Mouse (Mus musculus): ENCODE results near the gene Thy1. TPM values are rescaled to one million over a fixed set of nuclear protein-coding genes. Genes with fewer than 3 reads are reported as not detected.

The Thy1 gene
- polyA plus RNA-seq, 1 experiment from 2014 or later = 18.7 TPM

- H3K27ac ChIP-seq (ENCODE audit: low read depth, low read length) = no peak overlapping the region
- WGBS = 89% methylated on average over 4 of the region's 4 CpGs
- H3K9ac ChIP-seq (ENCODE audit: low read depth, low read length) = no peak overlapping the region
- no peaks in the 10 kb centered on the region for H3K4me1 ChIP-seq (ENCODE audit: control insufficient read depth, insufficient read depth, low read depth, low read length)
- H3K4me3 ChIP-seq (ENCODE audit: low read length) = no peak overlapping the region
- no peaks in the 10 kb centered on the region for H3K9me3 ChIP-seq (ENCODE audit: control insufficient read depth, low read length)
- no peak for ATAC-seq
- H3K36me3 ChIP-seq (ENCODE audit: control insufficient read depth, insufficient read depth, low read length) = no peaks in the 10 kb centered on the region
- H3K4me2 ChIP-seq (ENCODE audit: low read length) = no peak overlapping the region
- no peaks in the 10 kb centered on the region for H3K27me3 ChIP-seq (replicated peaks; ENCODE audit: control insufficient read depth, insufficient read depth, low read length)
Measured at GRCm38 (mm10) chr9:44030646-44031045, 12.5 kb upstream of the Thy1 start.

GRCm38 (mm10) chr9:44031079-44031478 is 12.1 kb upstream of the Thy1 start:
- no peak overlapping the region for H3K9ac ChIP-seq (ENCODE audit: low read depth, low read length)
- 89% methylated on average over 5 of the region's 5 CpGs for WGBS
- H3K27me3 ChIP-seq (replicated peaks; ENCODE audit: control insufficient read depth, insufficient read depth, low read length) = no peaks in the 10 kb centered on the region
- no peak for ATAC-seq
- no peak overlapping the region for H3K4me3 ChIP-seq (ENCODE audit: low read length)
- H3K4me1 ChIP-seq (ENCODE audit: control insufficient read depth, insufficient read depth, low read depth, low read length) = no peaks in the 10 kb centered on the region
- no peaks in the 10 kb centered on the region for H3K36me3 ChIP-seq (ENCODE audit: control insufficient read depth, insufficient read depth, low read length)
- no peak overlapping the region for H3K4me2 ChIP-seq (ENCODE audit: low read length)
- H3K27ac ChIP-seq (ENCODE audit: low read depth, low read length) = no peak overlapping the region
- no peaks in the 10 kb centered on the region for H3K9me3 ChIP-seq (ENCODE audit: control insufficient read depth, low read length)

GRCm38 (mm10) chr9:44031946-44032345 is 11.2 kb upstream of the Thy1 start:
- H3K27ac ChIP-seq (ENCODE audit: low read depth, low read length) = no peak overlapping the region
- H3K4me3 ChIP-seq (ENCODE audit: low read length) = no peak overlapping the region
- no peaks in the 10 kb centered on the region for H3K9me3 ChIP-seq (ENCODE audit: control insufficient read depth, low read length)
- 87% methylated on average over 4 of the region's 4 CpGs for WGBS
- ATAC-seq = no peak
- no peak overlapping the region for H3K9ac ChIP-seq (ENCODE audit: low read depth, low read length)
- no peaks in the 10 kb centered on the region for H3K36me3 ChIP-seq (ENCODE audit: control insufficient read depth, insufficient read depth, low read length)
- H3K27me3 ChIP-seq (replicated peaks; ENCODE audit: control insufficient read depth, insufficient read depth, low read length) = no peaks in the 10 kb centered on the region
- H3K4me1 ChIP-seq (ENCODE audit: control insufficient read depth, insufficient read depth, low read depth, low read length) = no peaks in the 10 kb centered on the region
- H3K4me2 ChIP-seq (ENCODE audit: low read length) = no peak overlapping the region

GRCm38 (mm10) chr9:44033317-44033716 is 9.9 kb upstream of the Thy1 start:
- Histone ChIP-seq H3K4me3 (ENCODE audit: low read length) (no peak overlapping the region), H3K27ac (ENCODE audit: low read depth, low read length) (no peak overlapping the region), H3K36me3 (ENCODE audit: control insufficient read depth, insufficient read depth, low read length) (no peaks in the 10 kb centered on the region), H3K4me1 (ENCODE audit: control insufficient read depth, insufficient read depth, low read depth, low read length) (no peaks in the 10 kb centered on the region), H3K27me3 (replicated peaks; ENCODE audit: control insufficient read depth, insufficient read depth, low read length) (no peaks in the 10 kb centered on the region), H3K9ac (ENCODE audit: low read depth, low read length) (no peak overlapping the region), H3K9me3 (ENCODE audit: control insufficient read depth, low read length) (no peaks in the 10 kb centered on the region), H3K4me2 (ENCODE audit: low read length) (no peak overlapping the region)
- WGBS = 90% methylated on average over 5 of the region's 5 CpGs
- ATAC-seq = no peak

GRCm38 (mm10) chr9:44033957-44034727 is 9.0 kb upstream of the Thy1 start:
- Histone ChIP-seq H3K4me3 (ENCODE audit: low read length) (no peak overlapping the region), H3K9ac (ENCODE audit: low read depth, low read length) (no peak overlapping the region), H3K4me1 (ENCODE audit: control insufficient read depth, insufficient read depth, low read depth, low read length) (no peaks in the 10 kb centered on the region), H3K36me3 (ENCODE audit: control insufficient read depth, insufficient read depth, low read length) (no peaks in the 10 kb centered on the region), H3K4me2 (ENCODE audit: low read length) (no peak overlapping the region), H3K27ac (ENCODE audit: low read depth, low read length) (no peak overlapping the region), H3K27me3 (replicated peaks; ENCODE audit: control insufficient read depth, insufficient read depth, low read length) (no peaks in the 10 kb centered on the region), H3K9me3 (ENCODE audit: control insufficient read depth, low read length) (no peaks in the 10 kb centered on the region)
- ATAC-seq = no peak
- WGBS = 72% methylated on average over 13 of the region's 13 CpGs

GRCm38 (mm10) chr9:44037106-44037505 is 6.1 kb upstream of the Thy1 start:
- H3K9me3 ChIP-seq (ENCODE audit: control insufficient read depth, low read length) = no peaks in the 10 kb centered on the region
- WGBS = 97% methylated on average over 5 of the region's 5 CpGs
- no peaks in the 10 kb centered on the region for H3K4me1 ChIP-seq (ENCODE audit: control insufficient read depth, insufficient read depth, low read depth, low read length)
- no peak overlapping the region for H3K9ac ChIP-seq (ENCODE audit: low read depth, low read length)
- H3K4me3 ChIP-seq (ENCODE audit: low read length) = no peak overlapping the region
- H3K27ac ChIP-seq (ENCODE audit: low read depth, low read length) = no peak overlapping the region
- no peaks in the 10 kb centered on the region for H3K27me3 ChIP-seq (replicated peaks; ENCODE audit: control insufficient read depth, insufficient read depth, low read length)
- H3K4me2 ChIP-seq (ENCODE audit: low read length) = no peak overlapping the region
- H3K36me3 ChIP-seq (ENCODE audit: control insufficient read depth, insufficient read depth, low read length) = no peaks in the 10 kb centered on the region
- no peak for ATAC-seq

- Histone ChIP-seq H3K4me1 (ENCODE audit: control insufficient read depth, insufficient read depth, low read depth, low read length) (peaks cover 12% of the 10 kb centered on the region), H3K27ac (ENCODE audit: low read depth, low read length) (peak overlapping the region; percentile 67), H3K36me3 (ENCODE audit: control insufficient read depth, insufficient read depth, low read length) (no peaks in the 10 kb centered on the region), H3K27me3 (replicated peaks; ENCODE audit: control insufficient read depth, insufficient read depth, low read length) (peaks cover 27% of the 10 kb centered on the region), H3K9me3 (ENCODE audit: control insufficient read depth, low read length) (no peaks in the 10 kb centered on the region), H3K4me2 (ENCODE audit: low read length) (no peak overlapping the region), H3K4me3 (ENCODE audit: low read length) (no peak overlapping the region), H3K9ac (ENCODE audit: low read depth, low read length) (no peak overlapping the region; the same call in 1 of the 2 replicates)
- no peak for ATAC-seq
- WGBS = 67% methylated on average over 7 of the region's 7 CpGs
Measured at GRCm38 (mm10) chr9:44041511-44042395, 1.4 kb upstream of the Thy1 start.

GRCm38 (mm10) chr9:44042396-44042680 is 846 bp upstream of the Thy1 start:
- H3K9ac ChIP-seq (ENCODE audit: low read depth, low read length) = no peak overlapping the region
- peaks cover 27% of the 10 kb centered on the region for H3K27me3 ChIP-seq (replicated peaks; ENCODE audit: control insufficient read depth, insufficient read depth, low read length)
- H3K4me3 ChIP-seq (ENCODE audit: low read length) = no peak overlapping the region
- peaks cover 12% of the 10 kb centered on the region for H3K4me1 ChIP-seq (ENCODE audit: control insufficient read depth, insufficient read depth, low read depth, low read length)
- no peak for ATAC-seq
- no peak overlapping the region for H3K27ac ChIP-seq (ENCODE audit: low read depth, low read length)
- H3K36me3 ChIP-seq (ENCODE audit: control insufficient read depth, insufficient read depth, low read length) = no peaks in the 10 kb centered on the region
- no peaks in the 10 kb centered on the region for H3K9me3 ChIP-seq (ENCODE audit: control insufficient read depth, low read length)
- WGBS = 83% methylated on average over 1 of the region's 1 CpGs
- no peak overlapping the region for H3K4me2 ChIP-seq (ENCODE audit: low read length)

GRCm38 (mm10) chr9:44043708-44044425 is 683 bp downstream of the Thy1 start:
- WGBS = 6% methylated on average over 23 of the region's 23 CpGs
- no peaks in the 10 kb centered on the region for H3K36me3 ChIP-seq (ENCODE audit: control insufficient read depth, insufficient read depth, low read length)
- peaks cover 27% of the 10 kb centered on the region for H3K27me3 ChIP-seq (replicated peaks; ENCODE audit: control insufficient read depth, insufficient read depth, low read length)
- ATAC-seq = peak; percentile 10; the same call in 1 of the 2 replicates
- peak overlapping the region; percentile 71 for H3K9ac ChIP-seq (ENCODE audit: low read depth, low read length)
- H3K9me3 ChIP-seq (ENCODE audit: control insufficient read depth, low read length) = no peaks in the 10 kb centered on the region
- H3K4me2 ChIP-seq (ENCODE audit: low read length) = peak overlapping the region; percentile 82
- peak overlapping the region; percentile 17; the same call in 1 of the 2 replicates for H3K27ac ChIP-seq (ENCODE audit: low read depth, low read length)
- peak overlapping the region; percentile 56 for H3K4me3 ChIP-seq (ENCODE audit: low read length)
- H3K4me1 ChIP-seq (ENCODE audit: control insufficient read depth, insufficient read depth, low read depth, low read length) = peaks cover 12% of the 10 kb centered on the region

All from hindbrain, embryonic 16.5 days (tissue).